Mouse (Mus musculus): ENCODE results near the gene Rere. TPM values are rescaled to one million over a fixed set of nuclear protein-coding genes. Genes with fewer than 3 reads are reported as not detected.
A peak's percentile ranks its signal among the peaks of the same experiment; 100 is the strongest.

The Rere gene
- polyA plus RNA-seq, 1 experiment from 2014 or later: 34.5 TPM

DNA sequence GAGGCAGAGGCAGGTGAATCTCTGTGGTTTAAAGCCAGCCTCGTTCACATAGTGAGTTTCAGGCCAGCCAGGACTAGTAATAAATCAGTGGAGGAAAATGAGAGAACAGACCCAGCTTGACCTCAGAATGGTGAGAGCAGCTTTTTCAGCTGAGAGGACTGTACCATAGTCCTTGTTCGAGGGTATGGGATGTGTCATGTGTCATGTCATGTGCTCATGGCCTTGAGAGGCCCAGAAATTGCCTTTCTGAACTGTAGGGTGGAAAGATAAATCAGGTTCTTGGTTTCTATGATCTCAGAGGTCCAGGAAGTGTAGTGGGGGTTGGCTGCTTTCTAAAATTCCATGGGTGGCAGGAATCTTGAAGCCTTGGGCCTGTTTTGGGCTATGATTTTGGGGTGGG lies 98.3 kb downstream of the Rere start:
- peaks cover 20% of the 10 kb centered on the region for H3K4me1 ChIP-seq (replicated peaks; ENCODE audit: control insufficient read depth, insufficient read depth, low read length)
- H3K9ac ChIP-seq (replicated peaks; ENCODE audit: low read depth, low read length): no peak overlapping the region
- H3K4me3 ChIP-seq (replicated peaks; ENCODE audit: low read length): no peak overlapping the region
- WGBS: 84% methylated on average over 2 of the region's 2 CpGs
- ATAC-seq: no peak
- H3K36me3 ChIP-seq (ENCODE audit: control insufficient read depth, insufficient read depth): no peaks in the 10 kb centered on the region
- no peaks in the 10 kb centered on the region for H3K9me3 ChIP-seq (ENCODE audit: control insufficient read depth, low read length)
- H3K27me3 ChIP-seq (replicated peaks; ENCODE audit: control insufficient read depth, insufficient read depth, low read length): no peaks in the 10 kb centered on the region
- H3K4me2 ChIP-seq (ENCODE audit: low read length): no peak overlapping the region
- no peak overlapping the region for H3K27ac ChIP-seq (ENCODE audit: low read length)

- Histone ChIP-seq H3K36me3 (ENCODE audit: control insufficient read depth, insufficient read depth) (no peaks in the 10 kb centered on the region), H3K27me3 (replicated peaks; ENCODE audit: control insufficient read depth, insufficient read depth, low read length) (no peaks in the 10 kb centered on the region), H3K9ac (replicated peaks; ENCODE audit: low read depth, low read length) (no peak overlapping the region), H3K4me1 (replicated peaks; ENCODE audit: control insufficient read depth, insufficient read depth, low read length) (peaks cover 15% of the 10 kb centered on the region; the same call in 1 of the 2 replicates), H3K27ac (ENCODE audit: low read length) (no peak overlapping the region), H3K9me3 (ENCODE audit: control insufficient read depth, low read length) (no peaks in the 10 kb centered on the region), H3K4me3 (replicated peaks; ENCODE audit: low read length) (no peak overlapping the region), H3K4me2 (ENCODE audit: low read length) (no peak overlapping the region)
- ATAC-seq: 0 out of 2 replicates have a peak, but pooled peaks have one; percentile 40
- 56% methylated on average over 5 of the region's 5 CpGs for WGBS
Observed at GRCm38 (mm10) chr4:150380273-150380672, 98.8 kb downstream of the Rere start.

- H3K4me2 ChIP-seq (ENCODE audit: low read length): no peak overlapping the region
- no peaks in the 10 kb centered on the region for H3K27me3 ChIP-seq (replicated peaks; ENCODE audit: control insufficient read depth, insufficient read depth, low read length)
- no peak for ATAC-seq
- 82% methylated on average over 3 of the region's 3 CpGs for WGBS
- H3K4me1 ChIP-seq (replicated peaks; ENCODE audit: control insufficient read depth, insufficient read depth, low read length): peaks cover 9% of the 10 kb centered on the region; the same call in 1 of the 2 replicates
- no peak overlapping the region for H3K27ac ChIP-seq (ENCODE audit: low read length)
- no peaks in the 10 kb centered on the region for H3K36me3 ChIP-seq (ENCODE audit: control insufficient read depth, insufficient read depth)
- H3K4me3 ChIP-seq (replicated peaks; ENCODE audit: low read length): no peak overlapping the region
- H3K9ac ChIP-seq (replicated peaks; ENCODE audit: low read depth, low read length): no peak overlapping the region
- H3K9me3 ChIP-seq (ENCODE audit: control insufficient read depth, low read length): no peaks in the 10 kb centered on the region
Observed at GRCm38 (mm10) chr4:150382504-150382903, 101.1 kb downstream of the Rere start.

DNA sequence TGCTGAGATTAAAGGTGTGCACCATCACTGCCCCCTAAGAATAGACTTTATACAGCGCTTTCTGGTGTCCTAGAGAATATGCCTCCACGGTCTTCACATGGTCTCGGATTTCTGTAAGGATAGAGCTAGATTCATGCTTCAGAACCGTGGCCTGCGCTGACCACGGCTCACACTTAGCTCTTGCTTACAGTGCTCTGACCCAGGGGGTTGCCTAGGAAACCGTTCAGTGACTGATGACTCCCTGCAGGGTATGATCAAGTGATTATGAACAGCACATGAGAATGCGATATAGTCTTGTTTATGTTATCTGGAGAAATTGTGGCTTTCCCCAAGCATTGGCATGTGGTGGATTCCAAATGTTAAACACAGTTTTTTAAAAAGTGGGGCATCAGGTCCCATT lies 103.0 kb downstream of the Rere start:
- Histone ChIP-seq H3K4me3 (replicated peaks; ENCODE audit: low read length) (no peak overlapping the region), H3K9ac (replicated peaks; ENCODE audit: low read depth, low read length) (no peak overlapping the region), H3K4me2 (ENCODE audit: low read length) (no peak overlapping the region), H3K27ac (ENCODE audit: low read length) (no peak overlapping the region), H3K4me1 (replicated peaks; ENCODE audit: control insufficient read depth, insufficient read depth, low read length) (peaks cover 6% of the 10 kb centered on the region; the same call in 1 of the 2 replicates), H3K36me3 (ENCODE audit: control insufficient read depth, insufficient read depth) (no peaks in the 10 kb centered on the region), H3K9me3 (ENCODE audit: control insufficient read depth, low read length) (no peaks in the 10 kb centered on the region), H3K27me3 (replicated peaks; ENCODE audit: control insufficient read depth, insufficient read depth, low read length) (no peaks in the 10 kb centered on the region)
- no peak for ATAC-seq
- 58% methylated on average over 8 of the region's 8 CpGs for WGBS

DNA sequence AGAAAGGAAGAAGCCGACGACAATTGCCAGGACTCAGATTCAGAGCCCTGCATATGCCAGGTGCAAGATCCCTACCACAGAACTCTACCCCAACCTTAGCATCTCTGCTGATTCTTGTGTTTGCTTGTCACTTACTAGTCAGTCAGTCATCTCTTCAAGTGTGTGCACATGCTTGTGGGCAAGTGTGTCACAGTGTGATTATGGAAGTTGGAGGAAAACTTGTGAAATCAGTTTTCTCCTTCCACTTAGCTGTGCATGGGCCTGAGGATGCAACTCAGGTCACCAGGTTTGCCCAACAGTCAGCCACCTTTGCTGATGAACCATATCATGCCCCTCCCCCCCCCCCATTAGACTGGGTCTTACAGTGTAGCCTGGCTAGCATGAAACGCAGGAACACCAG lies 103.5 kb downstream of the Rere start:
- no peaks in the 10 kb centered on the region for H3K9me3 ChIP-seq (ENCODE audit: control insufficient read depth, low read length)
- H3K36me3 ChIP-seq (ENCODE audit: control insufficient read depth, insufficient read depth): no peaks in the 10 kb centered on the region
- no peak for ATAC-seq
- H3K4me3 ChIP-seq (replicated peaks; ENCODE audit: low read length): no peak overlapping the region
- 79% methylated on average over 3 of the region's 3 CpGs for WGBS
- no peaks in the 10 kb centered on the region for H3K27me3 ChIP-seq (replicated peaks; ENCODE audit: control insufficient read depth, insufficient read depth, low read length)
- peaks cover 6% of the 10 kb centered on the region; the same call in 1 of the 2 replicates for H3K4me1 ChIP-seq (replicated peaks; ENCODE audit: control insufficient read depth, insufficient read depth, low read length)
- H3K9ac ChIP-seq (replicated peaks; ENCODE audit: low read depth, low read length): no peak overlapping the region
- no peak overlapping the region for H3K4me2 ChIP-seq (ENCODE audit: low read length)
- H3K27ac ChIP-seq (ENCODE audit: low read length): no peak overlapping the region

DNA sequence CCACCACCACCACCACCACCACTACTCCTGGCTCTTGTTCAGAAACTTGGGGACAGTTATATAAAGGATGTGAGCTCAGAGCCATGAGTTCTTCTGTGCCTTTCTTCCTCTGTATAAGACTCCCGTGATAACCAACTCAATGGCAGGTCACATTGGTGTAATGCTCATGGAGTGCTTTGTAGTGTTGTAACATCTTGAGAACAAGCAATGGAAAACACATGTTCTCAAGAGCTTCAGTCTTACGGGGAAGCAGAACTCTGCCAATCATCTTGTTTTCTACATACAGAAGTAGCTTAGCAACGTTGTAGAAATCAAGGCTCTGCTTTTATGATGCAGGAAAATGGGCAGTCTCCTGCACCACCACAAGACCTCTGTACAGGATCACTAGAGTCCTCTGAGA lies 107.1 kb downstream of the Rere start:
- no peaks in the 10 kb centered on the region for H3K36me3 ChIP-seq (ENCODE audit: control insufficient read depth, insufficient read depth)
- H3K4me2 ChIP-seq (ENCODE audit: low read length): no peak overlapping the region
- no peak for ATAC-seq
- H3K9ac ChIP-seq (replicated peaks; ENCODE audit: low read depth, low read length): no peak overlapping the region
- H3K9me3 ChIP-seq (ENCODE audit: control insufficient read depth, low read length): no peaks in the 10 kb centered on the region
- no peak overlapping the region for H3K4me3 ChIP-seq (replicated peaks; ENCODE audit: low read length)
- no peak overlapping the region for H3K27ac ChIP-seq (ENCODE audit: low read length)
- peaks cover 4% of the 10 kb centered on the region for H3K4me1 ChIP-seq (replicated peaks; ENCODE audit: control insufficient read depth, insufficient read depth, low read length)
- 77% methylated on average over 3 of the region's 3 CpGs for WGBS
- H3K27me3 ChIP-seq (replicated peaks; ENCODE audit: control insufficient read depth, insufficient read depth, low read length): no peaks in the 10 kb centered on the region

- H3K9ac ChIP-seq (replicated peaks; ENCODE audit: low read depth, low read length): no peak overlapping the region
- H3K9me3 ChIP-seq (ENCODE audit: control insufficient read depth, low read length): no peaks in the 10 kb centered on the region
- no peak for ATAC-seq
- H3K4me1 ChIP-seq (replicated peaks; ENCODE audit: control insufficient read depth, insufficient read depth, low read length): peaks cover 32% of the 10 kb centered on the region
- H3K27ac ChIP-seq (ENCODE audit: low read length): no peak overlapping the region
- no peaks in the 10 kb centered on the region for H3K27me3 ChIP-seq (replicated peaks; ENCODE audit: control insufficient read depth, insufficient read depth, low read length)
- WGBS: 56% methylated on average over 8 of the region's 8 CpGs
- no peak overlapping the region for H3K4me3 ChIP-seq (replicated peaks; ENCODE audit: low read length)
- no peak overlapping the region for H3K4me2 ChIP-seq (ENCODE audit: low read length)
- H3K36me3 ChIP-seq (ENCODE audit: control insufficient read depth, insufficient read depth): no peaks in the 10 kb centered on the region
Observed at GRCm38 (mm10) chr4:150393607-150394006, 112.2 kb downstream of the Rere start.

- Histone ChIP-seq H3K27ac (ENCODE audit: low read length) (no peak overlapping the region), H3K4me3 (replicated peaks; ENCODE audit: low read length) (no peak overlapping the region), H3K27me3 (replicated peaks; ENCODE audit: control insufficient read depth, insufficient read depth, low read length) (no peaks in the 10 kb centered on the region), H3K9me3 (ENCODE audit: control insufficient read depth, low read length) (no peaks in the 10 kb centered on the region), H3K36me3 (ENCODE audit: control insufficient read depth, insufficient read depth) (no peaks in the 10 kb centered on the region), H3K4me1 (replicated peaks; ENCODE audit: control insufficient read depth, insufficient read depth, low read length) (peaks cover 34% of the 10 kb centered on the region), H3K9ac (replicated peaks; ENCODE audit: low read depth, low read length) (no peak overlapping the region), H3K4me2 (ENCODE audit: low read length) (no peak overlapping the region)
- WGBS: 84% methylated on average over 4 of the region's 4 CpGs
- no peak for ATAC-seq
Observed at GRCm38 (mm10) chr4:150394091-150394490, 112.6 kb downstream of the Rere start.

DNA sequence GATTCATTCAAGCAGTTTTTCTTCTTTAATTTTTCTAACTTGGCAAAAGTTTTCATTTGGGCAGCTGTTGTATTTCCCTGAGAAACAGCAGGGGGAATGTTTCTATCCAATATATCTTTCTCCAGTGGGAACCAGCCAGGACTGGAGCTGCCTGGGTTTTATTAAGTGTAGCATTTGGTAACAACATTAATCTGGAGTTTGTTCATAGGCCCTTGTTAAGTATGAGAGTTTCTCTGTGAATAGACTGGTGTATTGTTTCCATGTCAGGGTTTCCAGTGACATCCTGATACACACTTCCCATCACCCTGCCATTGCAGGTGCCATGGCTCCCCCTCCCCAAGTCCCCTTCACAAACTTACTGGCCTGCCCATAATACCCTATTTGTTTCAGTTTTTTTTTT lies 114.9 kb downstream of the Rere start:
- Histone ChIP-seq H3K4me3 (replicated peaks; ENCODE audit: low read length) (no peak overlapping the region), H3K4me2 (ENCODE audit: low read length) (no peak overlapping the region), H3K9ac (replicated peaks; ENCODE audit: low read depth, low read length) (no peak overlapping the region), H3K36me3 (ENCODE audit: control insufficient read depth, insufficient read depth) (no peaks in the 10 kb centered on the region), H3K27me3 (replicated peaks; ENCODE audit: control insufficient read depth, insufficient read depth, low read length) (no peaks in the 10 kb centered on the region), H3K4me1 (replicated peaks; ENCODE audit: control insufficient read depth, insufficient read depth, low read length) (peaks cover 34% of the 10 kb centered on the region), H3K27ac (ENCODE audit: low read length) (peak overlapping the region; percentile 73), H3K9me3 (ENCODE audit: control insufficient read depth, low read length) (no peaks in the 10 kb centered on the region)
- ATAC-seq: peak; percentile 41; the same call in 1 of the 2 replicates

Data from forebrain, embryonic 16.5 days (tissue).